Mouse (Mus musculus) embryonic fibroblast, embryonic 13.5 days (primary cell): ENCODE measurements around the gene Aftph.

Experiments used
- CTCF ChIP-seq: IDR thresholded peaks from 2 replicates; pipeline ENCODE4 v1.5.1; 2011; ENCODE audit warnings: mild to moderate bottlenecking, control low read depth, low read length, moderate library complexity, borderline replicate concordance; ENCODE audit not compliant: insufficient read depth
- POLR2A ChIP-seq: IDR thresholded peaks from 2 replicates; pipeline ENCODE4 v1.6.1; 2011; ENCODE audit warnings: low read depth, mild to moderate bottlenecking, control low read depth, low read length, moderate library complexity

GRCm38 (mm10) chr11:20671789-20672392, 69.5 kb downstream of the Aftph start:
- TF ChIP-seq CTCF = 0 out of 2 replicates have a peak, but pooled peaks have one; percentile 27
- no peak for TF ChIP-seq POLR2A
